ENCODE assay signal across 10 mouse cellular contexts in the genomic region with DNA sequence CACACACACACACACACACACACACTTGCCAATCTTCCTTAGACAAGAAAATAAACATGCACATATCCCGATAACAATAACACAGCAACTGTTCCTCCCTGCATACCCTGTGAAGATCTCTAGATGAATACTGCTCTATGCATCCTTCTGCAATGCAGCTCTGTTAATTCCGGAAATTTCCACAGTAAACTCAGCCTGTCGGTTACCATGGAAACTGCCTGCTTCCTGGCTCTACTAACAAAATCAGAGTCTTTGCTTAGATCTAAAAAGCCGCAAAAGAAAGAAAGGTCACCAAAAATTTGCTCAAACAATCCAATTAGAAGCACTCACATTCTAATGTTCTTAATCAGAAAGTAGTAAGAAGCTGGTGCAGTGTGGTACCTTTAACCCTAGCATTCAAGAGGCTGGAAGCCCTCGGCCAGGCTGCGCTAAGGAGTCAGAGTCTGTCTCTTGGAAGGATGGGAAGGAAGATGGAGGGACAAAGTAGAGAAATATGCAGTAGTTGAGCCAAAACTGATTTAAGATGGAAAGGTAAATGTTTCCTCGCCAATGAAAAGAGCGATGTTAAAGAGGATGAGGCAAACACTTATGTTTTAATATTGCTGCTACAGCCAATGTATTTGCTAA. TPM values are rescaled to one million over a fixed set of nuclear protein-coding genes. Genes with fewer than 3 reads are reported as not detected.
DNase-seq lines count a peak whose midpoint lies in the region; ATAC-seq and TF ChIP-seq lines count a peak whose summit lies in the region.
"Had no signal": no experiment of that assay in that cellular context is flagged by ENCODE, and none has a peak within 500 bp of the region (broad histone marks: within the 10 kb centered on the region; RNA-seq: fewer than 3 reads in every experiment).

No protein-coding gene starts in this region.

- intact Hi-C loops in heart, adult 2 months (cut with DNase I): no loop called here

- no peaks in the 10 kb centered on the region for H3K27me3 ChIP-seq in lung, embryonic 14.5 days (ENCODE audit: insufficient read depth, low read length)
- no peaks in the 10 kb centered on the region for H3K27me3 ChIP-seq in heart, adult 2 months (ENCODE audit: control insufficient read depth, insufficient read depth, low read length)
- H3K27me3 ChIP-seq: embryonic facial prominence, embryonic 13.5 days; liver, embryonic 15.5 days had no signal

- H3K79me2 ChIP-seq in heart, adult 2 months (replicated peaks; ENCODE audit: control insufficient read depth, insufficient read depth, low read length): peaks cover 2% of the 10 kb centered on the region; the same call in 1 of the 2 replicates

- no peak for TF ChIP-seq CTCF in lung, embryonic 14.5 days (IDR thresholded peaks at IDR 0.05; ENCODE audit: low read depth)
- TF ChIP-seq CTCF in cortical plate, adult 2 months (IDR thresholded peaks at IDR 0.05; ENCODE audit: extremely low read depth, insufficient read depth, low read length): no peak
- TF ChIP-seq CTCF in heart, adult 2 months (IDR thresholded peaks at IDR 0.05): no peak

- 62% methylated on average over 8 of the region's 8 CpGs for WGBS in lung, embryonic 14.5 days
- WGBS in heart, adult 2 months: 65% methylated on average over 8 of the region's 8 CpGs

- no peak for TF ChIP-seq EP300 in heart, adult 2 months (IDR thresholded peaks at IDR 0.05; ENCODE audit: insufficient read depth, low read depth, low read length)

- ATAC-seq in lung, embryonic 14.5 days (ENCODE audit: insufficient read depth): no peak
- no peak for ATAC-seq in erythroid progenitor cell, adult 5-6 weeks (replicated peaks; ENCODE audit: low FRiP score, poor library complexity, severe bottlenecking)

- H3K9me3 ChIP-seq in lung, embryonic 14.5 days (ENCODE audit: low read depth, low read length): no peaks in the 10 kb centered on the region
- H3K9me3 ChIP-seq: embryonic facial prominence, embryonic 13.5 days; liver, embryonic 15.5 days had no signal

- no peak for TF ChIP-seq POLR2A in cortical plate, adult 2 months (IDR thresholded peaks at IDR 0.05; ENCODE audit: extremely low read depth, insufficient read depth, low read length)
- TF ChIP-seq POLR2A in heart, adult 2 months (IDR thresholded peaks at IDR 0.05; ENCODE audit: insufficient read depth, low read depth, low read length): no peak

- no peak overlapping the region for H3K4me3 ChIP-seq in lung, embryonic 14.5 days (ENCODE audit: low read depth, low read length)
- H3K4me3 ChIP-seq in cortical plate, adult 2 months (ENCODE audit: insufficient read depth, low read length): peak overlapping the region; percentile 37; the same call in 1 of the 2 replicates
- H3K4me3 ChIP-seq in heart, adult 2 months: no peak overlapping the region
- H3K4me3 ChIP-seq: embryonic facial prominence, embryonic 13.5 days; liver, embryonic 15.5 days had no signal

- H3K27ac ChIP-seq in lung, embryonic 14.5 days (ENCODE audit: low read depth): no peak overlapping the region
- peak overlapping the region; percentile 91 for H3K27ac ChIP-seq in cortical plate, adult 2 months (ENCODE audit: insufficient read depth, low read length)
- no peak overlapping the region for H3K27ac ChIP-seq in heart, adult 2 months
- H3K27ac ChIP-seq: embryonic facial prominence, embryonic 13.5 days; liver, embryonic 15.5 days had no signal

- 0 out of 2 replicates have a peak, but pooled peaks cover 6% of the 10 kb centered on the region for H3K36me3 ChIP-seq in lung, embryonic 14.5 days (ENCODE audit: insufficient read depth)
- peaks cover 5% of the 10 kb centered on the region for H3K36me3 ChIP-seq in heart, adult 2 months (ENCODE audit: control insufficient read depth, insufficient read depth, low read length)
- H3K36me3 ChIP-seq: embryonic facial prominence, embryonic 13.5 days had no signal

- H3K9ac ChIP-seq in lung, embryonic 14.5 days: no peak overlapping the region
- H3K9ac ChIP-seq in heart, adult 2 months (ENCODE audit: low read depth, low read length): no peak overlapping the region
- H3K9ac ChIP-seq: embryonic facial prominence, embryonic 13.5 days; liver, embryonic 15.5 days had no signal

- H3K4me1 ChIP-seq in lung, embryonic 14.5 days (ENCODE audit: insufficient read depth): no peaks in the 10 kb centered on the region
- H3K4me1 ChIP-seq in cortical plate, adult 2 months (ENCODE audit: control insufficient read depth, insufficient read depth, low read length): peaks cover 13% of the 10 kb centered on the region
- H3K4me1 ChIP-seq in heart, adult 2 months (ENCODE audit: control insufficient read depth, insufficient read depth, low read length): peaks cover 3% of the 10 kb centered on the region

- DNase-seq in lung, embryonic 14.5 days: peak; percentile 66
- DNase-seq in lung, adult 18-20 months: no peak
- peak; percentile 16 to 29 for DNase-seq in layer of hippocampus, postnatal 10 days (ENCODE audit: low spot score in 2 of 2)
- peak; percentile 65 to 85 for DNase-seq in right cerebral cortex, postnatal 10 days (ENCODE audit: low spot score in 2 of 2)
- no peak for DNase-seq in heart, adult 2 months
- DNase-seq: heart, postnatal 36 days had no signal

- no peak overlapping the region for H3K4me2 ChIP-seq in lung, embryonic 14.5 days
- H3K4me2 ChIP-seq: embryonic facial prominence, embryonic 13.5 days; liver, embryonic 15.5 days had no signal

RNA-seq across cellular contexts. Expression of a gene that starts 42.3 kb away (rescaled TPM):
- polyA plus RNA-seq in lung, embryonic 14.5 days (2014; fragmentation: Nextera tagmentation; extraction: Ambion mirVana): 71.5 and 74.8 TPM in 2 replicates
- polyA plus RNA-seq in cortical plate, adult 2 months (2012; rRNA removed): 130 and 137 TPM in 2 replicates
- 100 to 1,000 TPM; 210 to 233 TPM for total RNA-seq in layer of hippocampus, postnatal 10 days (2021)
- 27.8 and 31.0 TPM in 2 replicates for total RNA-seq in erythroid progenitor cell, adult 5-6 weeks (2015; ENCODE audit: low replicate concordance)
- total RNA-seq in erythroid progenitor cell, adult 5-6 weeks (2017; ENCODE audit: low replicate concordance): 20.7 and 30.2 TPM in 2 replicates
- total RNA-seq in heart, adult 2 months (2021): 10 to 100 TPM; 42.1 to 45.8 TPM
- 21.9 and 42.6 TPM in 2 replicates for polyA plus RNA-seq in heart, adult 2 months (2012; rRNA removed)

Comparison
In these comparisons a context has a peak if more than half of its experiments do, and no peak if none do; other contexts are left out.
1. DNase-seq: peak in lung, embryonic 14.5 days (single experiment), layer of hippocampus, postnatal 10 days (2 of 2) and right cerebral cortex, postnatal 10 days (2 of 2); none in lung, adult 18-20 months (0 of 2) and heart, adult 2 months (0 of 2).
2. RNA of a gene that starts 42.3 kb away (total RNA-seq): 210 to 233 TPM in layer of hippocampus, postnatal 10 days; 42.1 to 45.8 TPM in heart, adult 2 months and 20.7 to 31.0 TPM in erythroid progenitor cell, adult 5-6 weeks; every median in the first group is over 4 times any median in the second.